Mouse (Mus musculus): ENCODE measurements around the gene Wnk2. TPM values are rescaled to one million over a fixed set of nuclear protein-coding genes. Genes with fewer than 3 reads are reported as not detected.

Wnk2 gene
- polyA plus RNA-seq, 1 experiment: not detected

GRCm38 (mm10) chr13:49109665-49110064 is 38.1 kb downstream of the Wnk2 start:
- Histone ChIP-seq H3K27me3 (ENCODE audit: control insufficient read depth, insufficient read depth, insufficient read length) (peaks cover 58% of the 10 kb centered on the region), H3ac (ENCODE audit: control insufficient read depth, insufficient read length) (no peak overlapping the region), H3K4me3 (no peak overlapping the region), H3K36me3 (ENCODE audit: control insufficient read depth, insufficient read depth) (no peaks in the 10 kb centered on the region), H3K79me2 (ENCODE audit: control insufficient read depth, insufficient read depth) (no peaks in the 10 kb centered on the region), H3K4me2 (ENCODE audit: low read depth) (no peak overlapping the region)
- no peak for TF ChIP-seq POLR2AphosphoS2 (IDR thresholded peaks at IDR 0.05; ENCODE audit: insufficient read length, low read depth)
- TF ChIP-seq SRF (IDR thresholded peaks at IDR 0.05; ENCODE audit: control insufficient read depth, insufficient read length, low read depth): no peak
- TF ChIP-seq REST (IDR thresholded peaks at IDR 0.05; ENCODE audit: insufficient read depth, insufficient read length): no peak
- TF ChIP-seq USF1 (IDR thresholded peaks at IDR 0.05; ENCODE audit: low read depth): no peak
- TF ChIP-seq MYOD1 (IDR thresholded peaks at IDR 0.05; ENCODE audit: control insufficient read depth in 1 of 3, insufficient read length in 2 of 3, low read depth in 2 of 3): no peak
- no peak for TF ChIP-seq TCF3 (IDR thresholded peaks at IDR 0.05; ENCODE audit: insufficient read length, low read depth)
- TF ChIP-seq TCF12 (IDR thresholded peaks at IDR 0.05; ENCODE audit: insufficient read depth, poor library complexity, severe bottlenecking): no peak
- TF ChIP-seq E2F4 (IDR thresholded peaks at IDR 0.05; ENCODE audit: insufficient read depth): no peak
- no peak for TF ChIP-seq MYOG (IDR thresholded peaks at IDR 0.05; ENCODE audit: control insufficient read depth in 1 of 3, insufficient read depth in 1 of 3, insufficient read length in 2 of 3, low read depth in 2 of 3)
- no peak for TF ChIP-seq CEBPB (IDR thresholded peaks at IDR 0.05; ENCODE audit: insufficient read depth, poor library complexity, severe bottlenecking)
- no peak for TF ChIP-seq MAX (IDR thresholded peaks at IDR 0.05; ENCODE audit: low read depth)
- TF ChIP-seq POLR2A (IDR thresholded peaks at IDR 0.05; ENCODE audit: insufficient read length, low read depth): no peak

GRCm38 (mm10) chr13:49108119-49108846 is 39.5 kb downstream of the Wnk2 start:
- TF ChIP-seq POLR2AphosphoS2 (IDR thresholded peaks at IDR 0.05; ENCODE audit: insufficient read length, low read depth) (no peak), MYOG (IDR thresholded peaks at IDR 0.05; ENCODE audit: control insufficient read depth in 1 of 3, insufficient read depth in 1 of 3, insufficient read length in 2 of 3, low read depth in 2 of 3) (no peak), MYOD1 (IDR thresholded peaks at IDR 0.05; ENCODE audit: control insufficient read depth in 1 of 3, insufficient read length in 2 of 3, low read depth in 2 of 3) (no peak), USF1 (IDR thresholded peaks at IDR 0.05; ENCODE audit: low read depth) (no peak), REST (IDR thresholded peaks at IDR 0.05; ENCODE audit: insufficient read depth, insufficient read length) (no peak), MAX (IDR thresholded peaks at IDR 0.05; ENCODE audit: low read depth) (no peak), TCF12 (IDR thresholded peaks at IDR 0.05; ENCODE audit: insufficient read depth, poor library complexity, severe bottlenecking) (no peak), SRF (IDR thresholded peaks at IDR 0.05; ENCODE audit: control insufficient read depth, insufficient read length, low read depth) (no peak), TCF3 (IDR thresholded peaks at IDR 0.05; ENCODE audit: insufficient read length, low read depth) (no peak), CEBPB (IDR thresholded peaks at IDR 0.05; ENCODE audit: insufficient read depth, poor library complexity, severe bottlenecking) (no peak), POLR2A (IDR thresholded peaks at IDR 0.05; ENCODE audit: insufficient read length, low read depth) (no peak), E2F4 (IDR thresholded peaks at IDR 0.05; ENCODE audit: insufficient read depth) (no peak)
- H3K36me3 ChIP-seq (ENCODE audit: control insufficient read depth, insufficient read depth): no peaks in the 10 kb centered on the region
- H3K4me2 ChIP-seq (ENCODE audit: low read depth): no peak overlapping the region
- peaks cover 51% of the 10 kb centered on the region for H3K27me3 ChIP-seq (ENCODE audit: control insufficient read depth, insufficient read depth, insufficient read length)
- H3K79me2 ChIP-seq (ENCODE audit: control insufficient read depth, insufficient read depth): no peaks in the 10 kb centered on the region
- H3ac ChIP-seq (ENCODE audit: control insufficient read depth, insufficient read length): no peak overlapping the region
- H3K4me3 ChIP-seq: no peak overlapping the region

GRCm38 (mm10) chr13:49103913-49104312 is 43.9 kb downstream of the Wnk2 start:
- Histone ChIP-seq H3ac (ENCODE audit: control insufficient read depth, insufficient read length) (no peak overlapping the region), H3K4me2 (ENCODE audit: low read depth) (no peak overlapping the region), H3K36me3 (ENCODE audit: control insufficient read depth, insufficient read depth) (no peaks in the 10 kb centered on the region), H3K4me3 (no peak overlapping the region), H3K79me2 (ENCODE audit: control insufficient read depth, insufficient read depth) (no peaks in the 10 kb centered on the region), H3K27me3 (ENCODE audit: control insufficient read depth, insufficient read depth, insufficient read length) (peaks cover 39% of the 10 kb centered on the region)
- TF ChIP-seq E2F4 (IDR thresholded peaks at IDR 0.05; ENCODE audit: insufficient read depth): no peak
- no peak for TF ChIP-seq MYOD1 (IDR thresholded peaks at IDR 0.05; ENCODE audit: control insufficient read depth in 1 of 3, insufficient read length in 2 of 3, low read depth in 2 of 3)
- TF ChIP-seq USF1 (IDR thresholded peaks at IDR 0.05; ENCODE audit: low read depth): no peak
- no peak for TF ChIP-seq SRF (IDR thresholded peaks at IDR 0.05; ENCODE audit: control insufficient read depth, insufficient read length, low read depth)
- no peak for TF ChIP-seq TCF12 (IDR thresholded peaks at IDR 0.05; ENCODE audit: insufficient read depth, poor library complexity, severe bottlenecking)
- TF ChIP-seq CEBPB (IDR thresholded peaks at IDR 0.05; ENCODE audit: insufficient read depth, poor library complexity, severe bottlenecking): no peak
- TF ChIP-seq MAX (IDR thresholded peaks at IDR 0.05; ENCODE audit: low read depth): no peak
- TF ChIP-seq TCF3 (IDR thresholded peaks at IDR 0.05; ENCODE audit: insufficient read length, low read depth): no peak
- no peak for TF ChIP-seq MYOG (IDR thresholded peaks at IDR 0.05; ENCODE audit: control insufficient read depth in 1 of 3, insufficient read depth in 1 of 3, insufficient read length in 2 of 3, low read depth in 2 of 3)
- no peak for TF ChIP-seq POLR2A (IDR thresholded peaks at IDR 0.05; ENCODE audit: insufficient read length, low read depth)
- TF ChIP-seq REST (IDR thresholded peaks at IDR 0.05; ENCODE audit: insufficient read depth, insufficient read length): no peak
- no peak for TF ChIP-seq POLR2AphosphoS2 (IDR thresholded peaks at IDR 0.05; ENCODE audit: insufficient read length, low read depth)

GRCm38 (mm10) chr13:49103235-49103634 is 44.6 kb downstream of the Wnk2 start:
- Histone ChIP-seq H3K79me2 (ENCODE audit: control insufficient read depth, insufficient read depth) (no peaks in the 10 kb centered on the region), H3K36me3 (ENCODE audit: control insufficient read depth, insufficient read depth) (no peaks in the 10 kb centered on the region), H3ac (ENCODE audit: control insufficient read depth, insufficient read length) (no peak overlapping the region), H3K27me3 (ENCODE audit: control insufficient read depth, insufficient read depth, insufficient read length) (peaks cover 39% of the 10 kb centered on the region), H3K4me3 (no peak overlapping the region), H3K4me2 (ENCODE audit: low read depth) (no peak overlapping the region)
- TF ChIP-seq POLR2A (IDR thresholded peaks at IDR 0.05; ENCODE audit: insufficient read length, low read depth) (no peak), CEBPB (IDR thresholded peaks at IDR 0.05; ENCODE audit: insufficient read depth, poor library complexity, severe bottlenecking) (no peak), E2F4 (IDR thresholded peaks at IDR 0.05; ENCODE audit: insufficient read depth) (no peak), TCF12 (IDR thresholded peaks at IDR 0.05; ENCODE audit: insufficient read depth, poor library complexity, severe bottlenecking) (no peak), SRF (IDR thresholded peaks at IDR 0.05; ENCODE audit: control insufficient read depth, insufficient read length, low read depth) (no peak), REST (IDR thresholded peaks at IDR 0.05; ENCODE audit: insufficient read depth, insufficient read length) (no peak), MYOD1 (IDR thresholded peaks at IDR 0.05; ENCODE audit: control insufficient read depth in 1 of 3, insufficient read length in 2 of 3, low read depth in 2 of 3) (no peak), MYOG (IDR thresholded peaks at IDR 0.05; ENCODE audit: control insufficient read depth in 1 of 3, insufficient read depth in 1 of 3, insufficient read length in 2 of 3, low read depth in 2 of 3) (no peak), TCF3 (IDR thresholded peaks at IDR 0.05; ENCODE audit: insufficient read length, low read depth) (no peak), POLR2AphosphoS2 (IDR thresholded peaks at IDR 0.05; ENCODE audit: insufficient read length, low read depth) (no peak), USF1 (IDR thresholded peaks at IDR 0.05; ENCODE audit: low read depth) (no peak), MAX (IDR thresholded peaks at IDR 0.05; ENCODE audit: low read depth) (no peak)
